Mouse (Mus musculus) kidney, postnatal 0 days (tissue): Measurements from ENCODE around the gene Ddi2. TPM values are rescaled to one million over a fixed set of nuclear protein-coding genes. Genes with fewer than 3 reads are reported as not detected.

Experiments used
- ATAC-seq: fragments of 200-750 bp; cut with Nextera tagmentation; replicated peaks from 2 replicates; pipeline ENCODE4 v1.8.0; 2017; ENCODE audit warnings: low read depth, moderate number of reproducible peaks, moderate TSS enrichment, moderate library complexity; ENCODE audit not compliant: low FRiP score
- DNase-seq: peaks from one replicate; pipeline ENCODE4 v3.0.0-alpha.2; 2016; ENCODE audit warnings: low spot score
- H3K27ac ChIP-seq: fragments of 300-500 bp; sonication (generic); 2 replicates; pipeline ENCODE4 v1.5.1; 2014; ENCODE audit warnings: mild to moderate bottlenecking
- H3K27me3 ChIP-seq: fragments of 300-500 bp; sonication (generic); 2 replicates; pipeline ENCODE4 v1.6.1; 2014; ENCODE audit warnings: low read length, mixed read lengths; ENCODE audit not compliant: insufficient read depth
- H3K36me3 ChIP-seq: fragments of 300-500 bp; sonication (generic); 2 replicates; pipeline ENCODE4 v1.6.1; 2014; ENCODE audit warnings: low read length, mixed read lengths; ENCODE audit not compliant: insufficient read depth
- H3K4me1 ChIP-seq: fragments of 300-500 bp; sonication (generic); replicated peaks from 2 replicates; pipeline ENCODE4 v1.6.1; 2014; ENCODE audit warnings: antibody characterized with exemption, low read length, mixed read lengths; ENCODE audit not compliant: insufficient read depth
- H3K4me2 ChIP-seq: fragments of 300-500 bp; sonication (generic); 2 replicates; pipeline ENCODE4 v1.6.1; 2014; ENCODE audit warnings: mild to moderate bottlenecking, low read length, moderate library complexity, mixed read lengths
- H3K4me3 ChIP-seq: fragments of 300-500 bp; sonication (generic); replicated peaks from 2 replicates; pipeline ENCODE4 v1.5.1; 2014; ENCODE audit warnings: low read depth, low read length
- H3K9ac ChIP-seq: fragments of 300-500 bp; sonication (generic); 2 replicates; pipeline ENCODE4 v1.6.1; 2014; ENCODE audit warnings: low read depth, low read length
- H3K9me3 ChIP-seq: fragments of 300-500 bp; sonication (generic); replicated peaks from 2 replicates; pipeline ENCODE4 v1.6.1; 2016; ENCODE audit warnings: low read length, inconsistent platforms, mixed read lengths
- CTCF ChIP-seq: IDR thresholded peaks from 2 replicates; pipeline ENCODE4 v1.5.1; 2016; ENCODE audit warnings: antibody characterized with exemption, low read depth, mild to moderate bottlenecking, moderate library complexity
- WGBS: fragments of 180-500 bp; shearing (Covaris S2); extraction: QIAGEN DNeasy Blood & Tissue Kit; methylation state at CpG from one replicate; pipeline ENCODE4 v1.1.7; 2014; 5-methylcytosine and 5-hydroxymethylcytosine counted together
- polyA plus RNA-seq: library from polyadenylated mRNA; unstranded; fragments of >200 nt; fragmentation: Nextera tagmentation; extraction: Ambion mirVana; gene quantifications from 2 replicates; pipeline ENCODE4 v1.2.1, GENCODE M21; 2015

Gene Ddi2
- polyA plus RNA-seq, 1 experiment from 2014 or later = 16.4 TPM

GRCm38 (mm10) chr4:141717633-141718032 lies 5.6 kb downstream of the Ddi2 start:
- H3K27me3 ChIP-seq = no peaks in the 10 kb centered on the region
- H3K27ac ChIP-seq = no peak overlapping the region
- no peak for TF ChIP-seq CTCF
- no peak overlapping the region for H3K9ac ChIP-seq
- DNase-seq = no peak
- no peak overlapping the region for H3K4me3 ChIP-seq
- no peaks in the 10 kb centered on the region for H3K9me3 ChIP-seq
- peaks cover 34% of the 10 kb centered on the region for H3K4me1 ChIP-seq
- no peak overlapping the region for H3K4me2 ChIP-seq
- H3K36me3 ChIP-seq = peaks cover 6% of the 10 kb centered on the region; the same call in 1 of the 2 replicates
- no peak for ATAC-seq
- 82% methylated on average over 4 of the region's 4 CpGs for WGBS

GRCm38 (mm10) chr4:141715027-141715426 lies 8.2 kb downstream of the Ddi2 start:
- no peak overlapping the region for H3K9ac ChIP-seq
- no peaks in the 10 kb centered on the region for H3K9me3 ChIP-seq
- H3K27me3 ChIP-seq = no peaks in the 10 kb centered on the region
- WGBS = 29% methylated on average over 2 of the region's 2 CpGs
- H3K4me1 ChIP-seq = peaks cover 17% of the 10 kb centered on the region
- peaks cover 12% of the 10 kb centered on the region; the same call in 1 of the 2 replicates for H3K36me3 ChIP-seq
- TF ChIP-seq CTCF = no peak
- no peak overlapping the region for H3K4me2 ChIP-seq
- H3K4me3 ChIP-seq = no peak overlapping the region
- DNase-seq (peak; percentile 61), ATAC-seq (peak; percentile 82; the same call in 1 of the 2 replicates)
- H3K27ac ChIP-seq = peak overlapping the region; percentile 63

GRCm38 (mm10) chr4:141713598-141714142 lies 9.5 kb downstream of the Ddi2 start:
- H3K4me3 ChIP-seq = no peak overlapping the region
- H3K36me3 ChIP-seq = peaks cover 13% of the 10 kb centered on the region; the same call in 1 of the 2 replicates
- no peak for DNase-seq
- ATAC-seq = no peak
- WGBS = 41% methylated on average over 5 of the region's 5 CpGs
- H3K4me2 ChIP-seq = no peak overlapping the region
- no peaks in the 10 kb centered on the region for H3K27me3 ChIP-seq
- peaks cover 17% of the 10 kb centered on the region for H3K4me1 ChIP-seq
- H3K9me3 ChIP-seq = no peaks in the 10 kb centered on the region
- H3K9ac ChIP-seq = no peak overlapping the region
- no peak overlapping the region for H3K27ac ChIP-seq
- TF ChIP-seq CTCF = no peak

GRCm38 (mm10) chr4:141711250-141711649 lies 12.0 kb downstream of the Ddi2 start:
- H3K4me2 ChIP-seq = no peak overlapping the region
- no peaks in the 10 kb centered on the region for H3K9me3 ChIP-seq
- peaks cover 17% of the 10 kb centered on the region for H3K4me1 ChIP-seq
- TF ChIP-seq CTCF = no peak
- 88% methylated on average over 1 of the region's 1 CpGs for WGBS
- H3K27ac ChIP-seq = no peak overlapping the region
- H3K27me3 ChIP-seq = no peaks in the 10 kb centered on the region
- ATAC-seq (no peak), DNase-seq (no peak)
- H3K36me3 ChIP-seq = peaks cover 36% of the 10 kb centered on the region
- H3K4me3 ChIP-seq = no peak overlapping the region
- no peak overlapping the region for H3K9ac ChIP-seq

- Histone ChIP-seq H3K4me2 (no peak overlapping the region), H3K9me3 (no peaks in the 10 kb centered on the region), H3K4me1 (peaks cover 4% of the 10 kb centered on the region; the same call in 1 of the 2 replicates), H3K9ac (no peak overlapping the region), H3K27ac (no peak overlapping the region), H3K27me3 (no peaks in the 10 kb centered on the region), H3K36me3 (peaks cover 59% of the 10 kb centered on the region), H3K4me3 (no peak overlapping the region)
- TF ChIP-seq CTCF = no peak
- 92% methylated on average over 2 of the region's 2 CpGs for WGBS
- no peak for ATAC-seq
- DNase-seq = no peak
Observed at GRCm38 (mm10) chr4:141708971-141709370, 14.2 kb downstream of the Ddi2 start.

- no peak overlapping the region for H3K9ac ChIP-seq
- H3K4me1 ChIP-seq = no peaks in the 10 kb centered on the region
- H3K9me3 ChIP-seq = no peaks in the 10 kb centered on the region
- no peak overlapping the region for H3K4me3 ChIP-seq
- DNase-seq = no peak
- H3K4me2 ChIP-seq = no peak overlapping the region
- H3K27ac ChIP-seq = no peak overlapping the region
- WGBS = 95% methylated on average over 7 of the region's 7 CpGs
- no peaks in the 10 kb centered on the region for H3K27me3 ChIP-seq
- TF ChIP-seq CTCF = no peak
- peaks cover 65% of the 10 kb centered on the region for H3K36me3 ChIP-seq
- no peak for ATAC-seq
Observed at GRCm38 (mm10) chr4:141708005-141708404, 15.2 kb downstream of the Ddi2 start.

GRCm38 (mm10) chr4:141705331-141705730 lies 17.9 kb downstream of the Ddi2 start:
- ATAC-seq = no peak
- no peak for DNase-seq
- 87% methylated on average over 4 of the region's 4 CpGs for WGBS
- no peaks in the 10 kb centered on the region for H3K27me3 ChIP-seq
- H3K36me3 ChIP-seq = peaks cover 70% of the 10 kb centered on the region
- no peaks in the 10 kb centered on the region for H3K9me3 ChIP-seq
- H3K4me3 ChIP-seq = no peak overlapping the region
- no peak overlapping the region for H3K27ac ChIP-seq
- no peak overlapping the region for H3K9ac ChIP-seq
- no peak for TF ChIP-seq CTCF
- no peaks in the 10 kb centered on the region for H3K4me1 ChIP-seq
- H3K4me2 ChIP-seq = no peak overlapping the region
